Mouse (Mus musculus) ovary, postnatal 10 days (tissue): ENCODE results near the gene Gm20721.
"Not testable (repeated sequence)": the region's sequence is repeated elsewhere in the genome, so short reads cannot be mapped to it uniquely, and the experiment has no call there.

Source experiments
- DNase-seq: peaks from one replicate; pipeline ENCODE4 v3.0.0; 2022; ENCODE audit warnings: low spot score

Gene Gm20721

GRCm38 (mm10) chr2:174346612-174346998 is at the start of gene Gm20721:
Gene Gm20721, minus strand, starts transcription at chr2:174346712.
- DNase-seq: no peak

DNA sequence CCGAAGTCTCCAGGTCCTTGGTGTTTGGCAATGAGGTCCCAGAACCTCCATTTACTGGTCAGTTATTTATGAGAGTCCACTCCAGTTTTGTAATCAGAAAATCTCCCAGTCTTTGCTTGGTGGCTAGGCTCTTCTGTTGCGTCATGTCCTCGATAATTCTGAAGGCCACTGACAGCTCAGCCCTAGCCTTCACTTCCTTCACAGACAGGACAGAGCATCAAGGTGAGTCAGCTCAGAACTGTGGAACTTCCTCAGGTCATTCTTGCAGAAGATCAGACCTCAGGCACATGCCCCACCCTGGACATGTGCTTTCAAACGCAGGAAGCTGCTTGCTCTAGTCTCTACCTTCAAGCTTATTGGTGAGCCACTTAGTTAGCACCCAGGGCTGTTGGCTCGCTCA is 46.9 kb upstream of the Gm20721 start:
- DNase-seq: no peak

DNA sequence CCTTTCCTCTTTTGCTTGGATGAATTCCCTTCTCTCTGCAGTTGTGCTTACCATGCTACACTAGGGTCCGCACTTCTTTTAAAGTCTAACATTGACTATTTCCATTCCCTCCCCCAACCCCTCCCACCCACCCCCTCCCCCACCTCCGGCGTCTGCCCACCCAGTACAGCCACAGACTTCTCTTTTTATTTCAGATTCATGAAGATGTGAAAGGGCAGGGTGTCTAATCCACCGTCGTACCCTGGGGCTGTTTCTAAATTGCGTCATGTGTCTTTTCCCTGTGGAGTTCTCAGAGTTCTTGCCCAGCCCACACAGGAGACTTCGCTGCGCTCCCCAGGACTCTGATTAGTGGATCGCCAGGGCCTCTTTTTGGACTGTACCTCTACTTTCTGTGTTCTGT is 46.0 kb upstream of the Gm20721 start:
- no peak for DNase-seq

DNA sequence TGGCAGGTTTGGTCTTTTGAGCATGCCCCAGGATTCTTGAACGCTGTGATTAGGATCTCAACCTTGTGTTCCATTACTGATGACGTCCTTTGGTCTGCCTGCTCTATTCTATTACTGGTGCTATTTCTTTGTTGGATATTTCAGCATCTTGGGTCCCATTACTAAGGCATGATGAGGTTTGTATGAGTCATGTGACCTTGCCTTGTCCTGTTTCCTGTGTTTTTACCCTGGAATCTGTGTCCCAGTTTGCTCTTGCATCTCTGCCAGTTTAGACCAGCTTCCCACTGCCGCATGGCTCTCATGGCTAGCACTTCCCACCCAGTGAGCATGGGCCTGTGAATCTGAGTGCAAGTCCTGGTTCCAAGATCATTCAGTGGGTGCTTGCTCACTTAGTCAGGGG is 45.4 kb upstream of the Gm20721 start:
- DNase-seq: no peak

GRCm38 (mm10) chr2:174381021-174381420 is 34.5 kb upstream of the Gm20721 start:
- no peak for DNase-seq

DNA sequence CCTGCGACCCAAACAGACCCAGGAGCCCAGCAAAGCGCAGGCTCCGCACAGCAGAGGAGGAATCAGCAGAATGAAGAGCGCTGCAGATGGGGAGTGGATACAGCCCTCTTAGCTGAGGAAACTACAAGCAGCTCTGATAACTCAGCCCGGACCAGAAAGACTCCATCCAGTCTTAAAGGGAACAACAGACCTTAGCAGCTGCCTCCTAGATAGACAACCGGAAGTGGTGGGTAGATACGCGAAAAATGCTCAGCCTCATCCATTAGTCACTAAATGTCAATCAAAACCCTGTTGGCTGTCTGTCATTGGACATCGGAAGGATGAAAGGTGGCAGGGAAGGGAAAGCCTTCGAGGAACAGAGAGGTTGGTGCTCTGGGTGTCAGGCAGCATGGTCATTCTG is 20.1 kb upstream of the Gm20721 start:
- no peak for DNase-seq

- no peak for DNase-seq
These were observed 13.1 kb upstream of the Gm20721 start for GRCm38 (mm10) chr2:174359656-174360055.

- no peak for DNase-seq
These were observed 12.0 kb upstream of the Gm20721 start for GRCm38 (mm10) chr2:174358516-174358915.

DNA sequence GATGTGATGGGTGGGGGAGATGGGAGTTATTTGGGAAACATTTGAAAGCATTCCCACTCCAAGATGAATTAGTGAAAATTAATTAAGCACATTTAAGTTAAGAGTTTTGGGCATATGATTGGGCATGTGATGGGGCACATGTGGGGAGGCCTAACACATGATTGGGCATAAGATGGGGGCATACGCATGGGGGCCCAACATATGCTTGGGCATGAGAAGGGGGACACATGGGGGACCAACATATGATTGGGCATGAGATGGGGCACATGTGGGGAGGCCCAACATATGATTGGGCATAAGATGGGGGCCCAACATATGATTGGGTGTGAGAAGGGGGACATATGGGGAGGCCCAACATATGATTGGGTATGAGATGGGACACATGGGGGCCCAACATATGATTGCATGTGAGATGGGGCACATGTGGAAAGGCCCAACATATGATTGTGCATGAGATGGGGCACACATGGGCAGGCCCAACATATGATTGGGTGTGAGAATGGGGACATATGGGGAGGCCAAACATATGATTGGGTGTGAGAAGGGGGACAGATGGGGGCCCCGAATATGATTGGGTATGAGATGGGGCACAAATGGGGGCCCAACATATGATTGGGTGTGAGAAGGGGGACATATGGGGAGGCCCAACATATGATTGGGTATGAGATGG is 622 bp upstream of the Gm20721 start:
- DNase-seq: not testable (repeated sequence)

DNA sequence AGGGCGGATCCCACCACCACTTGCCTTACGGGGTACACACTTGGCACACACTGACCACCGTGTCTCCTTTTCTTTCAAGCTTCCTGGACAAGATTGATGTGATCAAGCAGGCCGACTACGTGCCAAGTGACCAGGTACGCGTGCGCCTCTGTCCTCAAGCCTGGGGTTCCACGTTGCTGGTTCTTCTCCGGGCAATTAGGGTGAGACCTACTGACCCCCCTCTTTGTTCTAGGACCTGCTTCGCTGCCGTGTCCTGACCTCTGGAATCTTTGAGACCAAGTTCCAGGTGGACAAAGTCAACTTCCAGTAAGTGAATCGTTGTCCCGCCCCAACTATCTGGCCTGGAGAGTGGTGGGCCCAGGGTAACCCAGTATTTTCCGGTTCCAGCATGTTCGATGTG is 1.5 kb downstream of the Gm20721 start:
- DNase-seq: no peak

- peak; percentile 43 for DNase-seq
These were observed 2.4 kb downstream of the Gm20721 start for GRCm38 (mm10) chr2:174344003-174344655.

DNA sequence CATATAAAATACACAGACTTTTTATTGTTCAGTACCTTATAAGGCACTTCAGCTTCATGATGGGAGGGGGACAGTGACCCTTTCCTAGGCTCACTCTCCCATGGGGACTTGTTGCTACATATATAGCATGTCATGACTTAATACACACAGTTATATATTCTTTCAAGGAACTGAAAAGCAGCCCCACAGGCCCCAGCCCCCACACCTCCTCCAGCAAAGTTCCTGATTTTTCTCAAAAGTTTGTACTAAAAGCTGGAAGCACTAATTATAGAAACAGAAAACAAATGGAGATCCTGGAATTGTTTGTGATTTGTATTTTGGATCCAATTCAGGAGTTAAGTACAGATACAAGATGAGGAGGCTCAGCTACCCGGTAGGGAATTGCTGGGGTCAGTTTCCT is 2.9 kb downstream of the Gm20721 start:
- no peak for DNase-seq

DNA sequence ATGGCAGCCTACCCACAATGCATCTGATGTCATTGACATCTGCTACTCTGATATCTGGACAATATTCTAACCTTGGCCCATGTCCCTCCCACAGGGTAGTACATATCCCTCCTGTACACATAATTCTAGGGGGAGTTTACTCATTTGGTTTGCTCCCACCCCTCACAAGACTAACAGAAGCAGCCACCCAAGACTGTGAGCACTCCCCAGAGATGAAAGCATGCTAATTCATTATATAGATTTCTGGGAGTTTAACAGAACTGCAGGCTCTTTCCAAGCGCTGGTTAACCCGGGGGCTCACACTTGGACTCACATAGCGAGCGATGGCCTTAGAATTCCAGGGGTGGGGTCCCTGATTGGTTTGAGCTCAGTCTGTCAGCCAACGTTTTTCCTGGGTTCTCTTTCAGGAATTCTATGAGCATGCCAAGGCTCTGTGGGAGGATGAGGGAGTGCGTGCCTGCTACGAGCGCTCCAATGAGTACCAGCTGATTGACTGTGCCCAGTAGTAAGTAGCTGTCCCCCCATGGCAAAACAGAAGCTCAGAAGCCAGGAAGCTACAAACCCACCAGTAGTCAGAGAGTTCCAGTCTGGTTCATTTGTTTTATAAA is 3.6 kb downstream of the Gm20721 start:
- DNase-seq: no peak

- DNase-seq: no peak
These were observed 5.5 kb downstream of the Gm20721 start for GRCm38 (mm10) chr2:174340893-174341580.

DNA sequence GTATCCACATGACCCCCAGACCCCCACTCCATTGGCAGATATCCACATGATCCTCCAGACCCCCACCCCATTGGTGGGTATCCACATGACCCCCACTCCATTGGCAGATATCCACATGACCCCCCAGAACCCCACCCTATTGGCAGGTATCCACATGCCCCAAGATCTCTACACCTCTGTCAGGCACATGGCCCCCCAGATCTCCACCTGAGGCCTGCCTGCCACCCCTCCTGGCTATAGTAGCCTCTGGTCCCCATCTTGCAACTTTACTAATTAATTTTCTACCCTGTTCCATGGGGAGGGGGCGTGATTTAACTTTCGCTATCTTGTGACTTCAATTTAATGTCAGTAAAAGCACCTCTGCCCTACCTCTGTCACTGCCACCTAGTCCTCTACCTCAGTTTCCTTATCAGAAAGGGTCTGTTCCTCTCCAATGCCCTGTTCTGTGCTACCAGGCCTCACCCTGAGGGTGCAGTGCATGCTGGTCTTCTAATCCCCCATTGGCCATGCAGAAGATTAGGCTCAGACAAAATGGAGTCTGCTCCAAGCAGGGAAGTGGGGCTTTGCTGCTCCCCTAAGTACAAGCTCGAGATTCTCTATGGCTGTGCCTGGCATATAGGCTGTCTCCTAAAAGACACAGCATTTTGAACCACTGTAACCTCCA is 6.2 kb downstream of the Gm20721 start:
- no peak for DNase-seq

- DNase-seq: no peak
These were observed 6.8 kb downstream of the Gm20721 start for GRCm38 (mm10) chr2:174339701-174340100.

DNA sequence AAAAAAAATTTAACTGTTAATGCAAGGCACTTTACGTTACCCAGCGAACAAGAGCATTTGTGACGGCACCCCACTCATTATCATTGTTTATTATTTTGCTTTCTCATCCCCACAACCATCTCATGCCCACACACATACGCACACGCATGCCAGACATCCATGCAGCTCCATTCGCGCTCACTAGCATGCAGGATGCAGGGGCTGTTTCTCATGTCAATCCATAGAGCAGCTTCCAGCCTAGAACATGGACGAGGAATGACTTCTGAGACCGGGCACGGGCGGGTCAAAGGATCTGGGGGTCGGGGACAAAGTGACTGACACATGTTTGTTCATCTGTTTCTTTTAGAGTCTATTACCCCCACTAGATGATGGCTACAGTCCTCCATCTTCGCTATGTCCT is 9.2 kb downstream of the Gm20721 start:
- no peak for DNase-seq

DNA sequence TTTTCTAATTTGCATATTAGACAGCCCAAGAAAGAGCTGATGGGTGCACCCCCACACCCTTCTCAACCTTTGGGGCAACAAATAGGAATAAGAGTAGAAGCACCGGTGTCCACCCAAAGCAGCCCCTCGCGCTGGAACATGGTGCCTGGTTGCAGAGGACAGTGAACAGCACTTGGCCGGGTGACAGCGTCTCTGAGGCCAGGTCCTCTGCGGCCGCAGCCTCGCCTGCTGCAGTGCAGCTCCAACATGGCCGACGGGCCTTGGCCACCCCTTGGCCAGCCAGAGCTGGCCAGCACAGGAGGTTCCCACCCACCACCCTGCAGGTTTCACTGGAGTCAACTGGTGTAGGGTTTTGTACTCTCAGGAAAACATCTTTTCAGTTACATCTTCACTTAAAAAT is 12.1 kb downstream of the Gm20721 start:
- DNase-seq: no peak

DNA sequence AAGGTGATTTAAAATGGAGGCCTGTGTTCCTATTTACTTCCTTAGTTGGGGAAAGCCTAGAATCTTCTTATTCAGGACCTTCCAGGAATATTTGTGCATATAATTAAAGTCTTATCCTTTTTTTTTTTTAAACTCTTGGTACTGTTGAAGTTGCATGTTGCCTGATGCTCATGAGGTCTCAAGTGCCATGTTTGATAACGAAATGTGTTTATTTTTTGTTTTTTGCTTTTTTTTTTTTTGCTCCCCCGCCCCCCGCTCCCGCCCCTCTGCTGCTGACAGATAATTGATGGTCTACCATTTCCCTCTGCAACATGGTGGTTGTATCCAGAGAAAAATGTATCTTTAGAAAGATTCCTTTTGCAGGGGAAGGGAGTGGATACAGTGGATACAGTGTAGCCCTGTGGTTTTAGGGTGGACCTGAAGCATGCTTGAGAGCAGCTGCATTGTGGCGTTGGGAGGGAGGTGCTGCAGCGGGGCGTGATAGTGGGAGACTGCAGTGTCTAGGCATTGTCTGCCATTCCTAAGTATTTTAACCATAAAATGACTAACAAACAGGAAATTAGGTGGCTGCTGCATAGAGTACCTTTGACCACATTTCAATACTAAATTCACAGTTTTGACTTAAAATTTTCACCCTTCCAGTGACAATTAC is 13.1 kb downstream of the Gm20721 start:
- no peak for DNase-seq

DNA sequence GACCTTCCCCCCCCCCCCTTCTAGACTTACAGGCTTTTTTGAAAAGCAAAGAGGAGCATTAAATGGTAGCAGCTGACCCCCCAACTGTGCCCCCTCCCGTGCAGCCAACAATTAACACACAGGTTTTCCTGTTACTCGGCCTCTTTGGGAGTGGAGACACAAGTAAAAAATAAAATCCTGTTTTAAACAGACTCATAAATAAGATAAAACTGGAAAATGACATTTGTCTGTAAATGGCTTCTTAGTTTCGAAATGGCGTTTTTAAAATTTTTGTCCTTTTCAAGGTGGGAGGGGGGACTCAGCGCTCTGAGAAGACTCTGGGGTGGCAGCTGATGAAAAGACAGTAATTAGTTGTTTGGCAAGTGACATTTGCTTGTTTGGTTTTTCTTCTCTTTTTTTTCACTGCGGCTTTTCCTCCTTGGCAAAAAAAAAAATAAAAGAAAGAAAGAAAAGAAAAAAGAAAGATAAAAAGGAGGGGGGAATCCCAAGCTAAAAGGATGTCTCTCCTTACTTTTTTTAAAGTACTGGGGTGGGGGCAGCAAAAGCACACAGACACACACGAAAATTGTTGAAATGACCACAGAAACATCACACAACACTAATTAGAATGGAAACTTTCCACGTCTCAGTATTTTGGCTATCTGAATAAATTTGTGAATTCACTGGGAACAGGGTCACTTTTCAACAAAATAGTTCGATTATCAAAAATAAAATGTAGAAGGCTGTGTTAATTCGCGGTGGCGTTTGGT is 15.1 kb downstream of the Gm20721 start:
- DNase-seq: no peak

DNA sequence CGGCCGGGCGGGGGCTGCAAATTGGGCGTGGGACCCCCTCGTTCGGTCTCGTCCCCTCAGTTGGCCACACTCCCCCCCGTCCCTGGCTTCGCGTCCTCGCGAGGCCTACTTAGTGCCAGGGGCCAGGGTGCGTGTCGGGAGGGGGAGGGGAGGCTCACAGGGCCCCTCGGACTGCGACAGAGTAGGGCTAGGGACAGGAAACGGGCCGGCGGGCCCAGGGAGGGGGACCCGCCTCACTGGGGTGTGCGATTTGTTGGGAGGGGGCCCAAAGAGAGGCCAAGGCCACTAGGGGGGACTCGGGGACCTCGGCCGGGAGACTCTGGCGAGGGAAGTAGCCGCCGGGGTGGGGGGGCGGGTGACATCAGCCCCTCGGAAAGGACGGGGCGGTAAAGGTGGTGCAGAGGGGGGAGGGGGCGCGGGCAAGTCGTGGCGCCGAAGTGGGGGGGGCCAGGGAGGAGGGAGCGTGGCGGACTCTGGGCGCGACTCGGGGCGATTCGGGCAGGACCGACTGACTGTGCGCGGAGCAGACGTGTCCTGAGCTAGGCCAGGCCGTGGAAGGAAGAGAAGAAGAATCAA is 15.8 kb downstream of the Gm20721 start:
- DNase-seq: peak; percentile 67
